Mouse (Mus musculus) embryonic stem cell, embryonic (primary cell): ENCODE measurements at regions not wholly inside any gene's neighbourhood (a gene's known extent, or its start where the extent isn't known, plus 50 kb on each side); places are given as distances from the start of the nearest gene placed in this dataset.

Source experiments
- CTCF ChIA-PET, 4 experiments: fragments of 300-600 bp in 2 of 4; fragments of 350-600 bp in 2 of 4; sonication (Branson Sonifier 250); formaldehyde crosslinking; loops; one replicate each; lab custom pipeline; 2022; ENCODE audit warnings: inconsistent platforms in 2 of 4; lab: Charles Lee
- POLR2A ChIA-PET, 4 experiments: fragments of 300-600 bp in 2 of 4; fragments of 350-600 bp in 2 of 4; sonication (Branson Sonifier 250); formaldehyde crosslinking; loops; one replicate each; lab custom pipeline; 2022; ENCODE audit warnings: antibody characterized with exemption in 4 of 4, inconsistent platforms in 1 of 4; lab: Charles Lee

DNA sequence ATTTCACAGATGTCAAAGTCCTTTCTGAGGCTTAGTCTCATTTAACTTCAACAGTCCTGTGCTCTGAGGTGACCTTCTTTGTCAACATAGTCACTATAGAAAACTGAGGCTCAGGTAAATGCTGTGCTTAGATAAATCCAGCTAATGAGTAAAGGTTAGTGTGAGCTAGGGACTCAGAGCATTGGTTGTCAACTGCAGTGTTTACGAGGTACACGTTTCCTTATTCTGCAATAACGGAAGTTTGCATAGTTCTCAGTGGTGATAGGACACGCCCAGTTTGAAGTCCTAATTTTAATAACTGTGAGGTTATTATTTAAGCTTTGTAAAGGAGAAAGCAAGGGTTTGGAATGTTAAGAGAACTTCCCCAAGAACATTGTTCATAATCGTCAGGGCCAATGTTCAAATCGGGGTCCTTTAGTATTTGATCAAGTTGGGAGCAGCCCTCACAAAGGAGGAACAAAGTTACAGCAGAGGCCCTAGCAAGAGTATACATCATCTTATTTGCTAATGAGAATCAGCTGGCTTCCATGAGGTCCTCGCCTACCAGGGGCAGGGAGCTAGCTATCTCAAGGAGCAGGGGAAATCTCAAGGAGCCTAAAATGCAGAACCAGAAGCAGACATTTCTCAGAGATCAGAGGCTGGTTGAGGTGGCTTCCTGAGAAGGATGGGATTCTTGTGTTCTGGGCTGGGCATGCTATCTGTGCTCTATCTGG, 268.6 kb downstream of the Tmem38b start:
- POLR2A ChIA-PET = no interaction called here
- CTCF ChIA-PET = no interaction called here

DNA sequence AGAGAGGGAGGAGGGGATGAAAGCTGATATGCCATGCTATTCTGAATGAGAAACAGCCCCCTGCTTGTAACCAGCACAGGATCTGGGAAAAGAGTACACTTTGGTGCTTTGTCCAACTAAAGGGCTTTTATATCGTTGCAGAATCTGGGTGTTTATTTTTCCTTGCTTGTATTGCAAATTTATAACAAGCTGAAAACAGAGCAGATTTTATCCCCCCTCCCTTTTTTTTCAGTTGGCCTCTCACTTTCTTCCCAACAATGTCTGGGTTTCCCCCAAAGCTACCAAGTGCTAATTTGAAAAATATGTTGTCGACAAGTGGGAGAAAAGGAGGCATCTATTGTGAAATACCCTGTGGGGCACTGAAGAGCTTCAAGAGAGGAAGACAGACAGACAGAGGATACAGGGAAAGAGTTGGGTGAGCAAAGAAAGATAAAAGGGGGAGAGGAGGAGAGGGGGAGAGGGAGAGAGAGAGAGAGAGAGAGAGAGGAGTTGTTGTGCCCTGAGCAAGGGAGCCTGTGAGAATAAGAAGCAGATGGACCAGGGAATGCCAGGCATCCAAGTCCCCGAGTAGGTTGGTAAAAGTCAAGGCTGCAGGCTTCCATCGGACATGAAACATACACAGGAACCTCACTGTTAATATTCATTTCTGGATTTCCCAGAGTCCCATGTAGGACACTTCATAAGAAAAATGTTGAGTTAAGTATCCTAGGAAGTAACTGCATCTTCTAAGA, 269.5 kb downstream of the Tmem38b start:
- ChIA-PET CTCF (no interaction called here), POLR2A (no interaction called here)

DNA sequence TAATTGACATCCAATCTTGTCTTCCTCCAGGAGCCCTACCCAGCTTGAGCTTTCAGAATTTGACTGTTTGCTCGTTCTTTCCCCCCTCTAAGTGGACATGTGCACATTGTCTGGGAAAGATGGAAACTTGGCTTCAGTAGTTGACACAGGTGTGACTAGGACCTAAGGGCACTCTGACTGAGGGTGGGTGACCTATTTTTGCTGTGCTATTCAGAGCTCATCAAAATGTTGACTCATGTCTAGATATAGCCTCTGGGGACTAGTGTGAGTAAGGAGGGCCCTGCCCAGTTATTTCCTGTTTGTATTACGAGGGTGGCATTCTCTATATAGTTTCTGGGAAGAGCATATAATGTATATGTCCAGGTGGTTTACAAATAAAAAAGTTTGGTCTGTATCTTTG, 271.7 kb downstream of the Tmem38b start:
- CTCF ChIA-PET = no interaction called here
- POLR2A ChIA-PET = interaction anchor here in 1 of 4 experiments (1.1 to 1.7 kb wide), 2 partner anchors 24 to 27 kb away, joined by 3 read pairs; no protein-coding TSS in a partner anchor

DNA sequence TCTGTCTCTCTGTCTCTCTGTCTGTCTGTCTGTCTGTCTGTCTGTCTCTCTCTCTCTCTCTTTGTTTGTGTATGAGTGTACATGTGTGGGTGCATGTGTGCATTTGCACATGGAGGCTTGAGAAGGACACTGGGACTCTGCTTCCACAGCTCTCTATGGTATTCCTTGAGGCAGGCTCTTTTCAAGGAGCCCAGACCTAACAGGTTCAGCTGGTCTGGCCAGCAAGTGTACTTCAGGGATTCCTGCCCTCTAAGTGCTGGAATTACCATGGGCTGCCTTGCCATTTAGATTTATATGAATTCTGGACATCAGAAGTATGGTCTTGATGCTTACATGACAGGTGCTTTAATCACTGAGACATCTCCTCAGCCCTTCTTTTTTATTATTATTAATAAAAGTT, 274.4 kb downstream of the Tmem38b start:
- POLR2A ChIA-PET = interaction anchor here in 1 of 4 experiments (1.3 kb wide), 1 partner anchor 27 kb away, joined by 4 read pairs; no protein-coding TSS in a partner anchor
- CTCF ChIA-PET = no interaction called here

DNA sequence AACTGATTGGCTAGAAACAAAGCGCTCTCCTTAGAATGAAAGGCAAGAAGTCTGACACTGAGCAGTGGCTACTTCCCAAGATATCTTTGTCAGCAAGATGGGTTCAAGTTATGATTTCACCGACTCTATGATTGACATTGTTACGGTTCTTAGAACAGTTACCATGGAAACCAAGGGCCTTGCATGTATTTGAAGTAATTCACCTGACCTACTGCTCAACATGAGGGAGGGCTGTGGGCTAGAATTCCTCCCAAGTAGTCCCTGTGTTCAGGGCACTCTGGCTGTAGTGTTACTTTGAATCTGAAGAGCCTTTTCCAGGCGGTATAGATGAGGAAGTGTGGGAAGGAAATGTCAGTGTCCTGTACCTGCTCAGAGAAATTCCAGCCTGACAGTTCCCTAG, 281.1 kb downstream of the Tmem38b start:
- ChIA-PET CTCF (no interaction called here), POLR2A (no interaction called here)

DNA sequence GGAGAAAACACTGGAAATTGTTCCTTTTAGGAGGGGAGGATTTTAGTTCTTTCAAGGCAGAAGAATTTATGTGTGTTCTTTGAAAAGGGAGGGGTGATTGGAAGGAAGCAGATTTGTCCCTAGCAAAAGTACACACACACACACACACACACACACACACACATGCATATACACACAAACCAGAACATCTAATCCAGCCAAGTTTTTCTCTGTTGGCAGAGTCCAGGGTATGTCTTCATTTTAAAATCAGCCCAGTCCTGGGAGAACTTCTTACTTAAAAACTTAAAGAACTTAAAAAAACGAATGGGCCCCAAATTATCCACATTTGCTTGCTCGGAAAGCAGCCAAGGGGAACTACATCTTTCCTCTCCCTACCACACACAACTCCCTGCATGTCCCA, 290.5 kb downstream of the Tmem38b start:
- CTCF ChIA-PET = no interaction called here
- POLR2A ChIA-PET = interaction anchor here in 1 of 4 experiments (0.6 kb wide), 1 partner anchor 649 kb away, joined by 4 read pairs; no protein-coding TSS in a partner anchor

DNA sequence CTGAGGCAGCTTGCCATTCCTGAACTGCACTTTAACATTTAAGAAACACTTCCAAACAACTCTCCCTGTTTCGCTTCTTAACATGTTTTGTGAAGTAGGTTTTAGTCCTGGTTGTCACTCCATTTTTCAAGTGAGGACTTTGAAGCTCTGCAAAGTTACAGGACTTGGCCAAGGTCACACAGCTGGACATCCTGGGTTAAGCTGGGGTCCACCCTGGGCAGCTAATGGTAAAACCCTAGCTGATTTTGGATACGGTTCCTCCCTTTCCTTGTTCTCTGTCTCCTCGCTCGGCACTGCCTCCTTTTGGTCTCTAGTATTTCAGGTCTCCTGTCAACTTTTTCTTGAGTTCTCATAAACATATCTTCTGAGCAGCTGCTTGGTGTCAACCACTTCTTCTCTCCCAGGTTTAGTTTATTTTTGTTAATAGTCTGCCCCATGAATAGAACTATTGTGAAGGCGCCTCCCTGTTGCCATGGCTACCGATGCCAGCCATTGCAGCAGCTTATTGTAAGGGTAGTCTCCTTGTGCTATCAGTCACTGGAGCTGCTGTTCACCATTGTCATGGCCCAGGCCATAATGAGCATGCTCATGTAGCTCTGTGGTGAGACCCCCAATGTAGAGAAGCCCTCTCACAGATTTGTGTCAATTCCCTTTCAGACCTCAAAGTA, 292.5 kb downstream of the Tmem38b start:
- POLR2A ChIA-PET = interaction anchor here in 1 of 4 experiments (1.0 kb wide), 1 partner anchor 46 kb away, joined by 3 read pairs; no protein-coding TSS in a partner anchor
- CTCF ChIA-PET = no interaction called here

DNA sequence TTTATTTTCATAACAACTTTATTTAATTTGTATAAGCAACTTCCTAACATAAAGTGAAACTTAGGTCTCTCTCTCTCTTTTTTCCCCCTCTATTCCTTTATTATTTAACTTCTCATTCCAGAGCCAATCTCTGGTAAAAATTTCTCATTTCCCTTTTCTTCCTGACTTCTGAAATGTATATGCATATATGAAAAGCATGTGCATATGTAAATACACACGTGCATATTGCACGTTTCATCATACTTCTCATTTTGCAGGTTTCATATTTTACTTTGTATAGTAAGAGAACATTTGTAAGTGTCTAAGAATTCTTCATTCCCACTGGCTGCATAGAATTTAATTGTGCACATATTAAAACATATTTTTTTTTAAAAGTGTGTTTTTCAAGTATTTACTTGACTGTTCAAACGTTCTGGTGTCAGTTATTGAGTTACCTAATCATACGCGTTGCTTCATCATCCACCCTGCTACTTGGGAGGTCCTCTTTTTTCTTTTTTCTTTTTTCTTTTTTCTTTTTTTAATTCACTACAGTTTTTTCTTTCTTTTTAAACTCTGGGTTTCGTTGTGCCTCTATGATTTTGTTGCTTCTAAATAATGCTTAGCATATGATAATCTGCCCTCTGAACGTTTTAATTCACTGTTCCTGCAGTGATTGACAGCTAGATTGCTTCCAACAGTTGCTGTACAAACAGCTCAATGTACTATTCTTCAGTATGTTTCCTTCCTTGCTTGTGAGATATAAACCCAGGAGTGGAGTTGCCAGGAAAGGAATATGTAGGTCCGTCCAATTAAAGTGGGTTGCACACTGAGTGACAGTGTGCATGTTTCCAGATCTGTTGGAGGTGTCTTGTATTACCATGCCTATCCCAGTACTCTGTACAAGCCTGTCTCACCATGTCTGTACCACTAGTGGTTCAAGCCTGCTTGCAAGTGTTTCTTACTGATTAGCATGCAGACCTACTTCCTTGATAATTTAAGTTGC, 303.2 kb downstream of the Tmem38b start:
- ChIA-PET CTCF (no interaction called here), POLR2A (no interaction called here)

DNA sequence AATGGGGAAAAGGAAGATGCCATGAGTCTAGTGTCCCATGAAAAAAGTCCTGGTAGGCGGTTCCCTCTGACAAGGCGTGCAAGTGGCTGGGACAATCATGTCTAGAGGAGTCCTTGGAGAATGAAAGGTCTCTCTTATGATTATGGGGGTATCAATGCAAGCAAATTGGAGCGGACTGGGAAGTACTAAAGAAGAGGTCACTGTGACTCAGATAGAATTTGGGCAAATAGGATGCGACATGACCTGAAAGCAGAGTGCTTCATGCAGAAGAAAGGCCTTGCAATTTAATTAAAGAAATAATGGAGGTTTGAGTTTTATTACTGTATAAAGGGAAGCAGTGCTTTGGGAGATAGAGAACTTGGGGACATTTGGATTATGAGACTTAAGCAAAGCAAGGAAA, 330.3 kb downstream of the Tmem38b start:
- ChIA-PET POLR2A (no interaction called here), CTCF (no interaction called here)

DNA sequence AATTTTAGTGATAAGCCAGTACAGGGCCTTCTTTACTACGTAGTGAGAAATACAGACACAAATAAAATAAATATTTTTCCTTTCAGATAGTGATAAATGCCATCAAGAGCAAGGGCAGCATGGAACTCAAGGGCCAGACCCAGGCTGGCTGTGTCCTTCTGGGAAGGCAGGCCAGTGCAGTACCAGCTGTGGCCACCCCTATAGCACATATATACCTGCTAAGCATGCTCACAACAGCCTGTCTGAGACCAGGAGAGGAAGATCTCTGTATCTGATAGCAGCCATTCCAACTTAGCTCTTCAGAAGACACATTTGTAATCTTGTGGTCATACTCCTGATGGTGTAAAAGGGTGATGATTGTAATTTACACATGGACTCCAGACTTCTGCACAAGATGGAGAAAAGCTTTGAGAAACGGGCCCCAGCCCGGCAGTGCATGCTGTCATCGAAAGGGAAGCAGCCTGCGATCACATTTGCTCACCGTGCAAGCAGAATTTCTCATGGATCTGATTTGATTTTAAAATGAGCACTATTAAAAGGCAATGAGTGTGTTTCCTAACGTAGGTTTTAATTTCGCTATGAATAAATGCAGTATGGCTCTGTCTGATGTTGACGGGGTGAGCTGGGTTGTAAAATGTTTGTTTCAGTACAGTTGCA, 335.6 kb downstream of the Tmem38b start:
- CTCF ChIA-PET = interaction anchor here in 1 of 4 experiments (0.7 kb wide), 1 partner anchor 16 kb away, joined by 3 read pairs; no protein-coding TSS in a partner anchor

DNA sequence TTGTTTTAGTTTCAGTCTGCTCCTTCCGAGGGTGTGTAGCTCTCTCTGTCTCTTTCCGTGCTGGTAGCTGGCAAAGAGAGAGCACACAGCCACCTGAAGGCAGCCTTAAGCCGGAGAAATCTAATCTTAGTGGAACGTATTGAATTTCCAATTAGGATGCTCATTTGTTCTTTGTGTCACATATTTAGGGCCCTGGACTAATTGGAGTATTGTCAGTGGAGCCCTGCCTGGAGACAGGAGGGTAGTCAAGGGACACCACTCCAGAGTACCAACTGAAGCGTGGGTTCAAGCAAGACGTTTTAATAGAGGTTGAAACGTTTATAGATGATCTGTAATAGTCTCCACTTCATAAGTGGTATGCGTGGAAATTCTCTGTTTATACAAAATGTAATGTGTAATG, 336.5 kb downstream of the Tmem38b start:
- ChIA-PET CTCF (no interaction called here), POLR2A (no interaction called here)

More for the DNA sequence above, 335.6 kb downstream of the Tmem38b start:
- POLR2A ChIA-PET = interaction anchor here in 1 of 4 experiments (0.5 kb wide), 1 partner anchor 169 kb away, joined by 3 read pairs; no protein-coding TSS in a partner anchor

DNA sequence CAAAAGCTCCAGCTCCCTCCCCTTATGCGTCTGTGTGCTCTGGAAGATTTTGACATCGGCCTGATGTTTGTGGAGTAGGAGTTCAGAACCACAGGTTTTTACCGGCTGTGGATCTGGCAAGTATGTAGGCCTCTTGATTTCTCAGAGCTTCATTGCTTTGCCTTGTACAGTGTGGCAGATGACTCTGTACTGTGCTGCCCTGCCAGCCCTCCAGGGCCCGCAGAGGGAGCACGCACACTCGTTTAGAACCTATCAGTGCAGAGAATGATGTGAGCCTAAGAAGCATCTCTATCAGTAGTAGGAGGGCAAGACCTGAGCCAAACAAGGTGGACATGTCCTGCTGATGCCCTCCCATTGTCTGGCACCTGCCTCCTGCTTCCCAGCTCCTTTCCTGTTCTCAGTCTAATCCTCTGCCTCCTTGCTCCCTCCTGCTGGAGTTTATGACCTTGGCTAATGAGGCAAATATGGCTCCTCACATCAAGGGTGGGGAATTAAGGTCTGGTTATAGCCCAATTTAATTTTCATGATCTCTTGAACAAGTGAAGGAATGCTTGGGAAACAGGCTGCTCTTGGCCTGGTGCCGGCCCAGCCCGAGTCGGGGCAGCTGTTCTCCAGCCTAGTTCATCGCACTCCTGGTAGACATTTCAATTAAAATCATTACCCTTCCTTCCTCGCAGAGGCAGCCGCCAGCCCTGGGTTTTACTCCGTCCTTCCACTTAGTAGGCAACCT, 344.5 kb downstream of the Tmem38b start:
- POLR2A ChIA-PET = no interaction called here

DNA sequence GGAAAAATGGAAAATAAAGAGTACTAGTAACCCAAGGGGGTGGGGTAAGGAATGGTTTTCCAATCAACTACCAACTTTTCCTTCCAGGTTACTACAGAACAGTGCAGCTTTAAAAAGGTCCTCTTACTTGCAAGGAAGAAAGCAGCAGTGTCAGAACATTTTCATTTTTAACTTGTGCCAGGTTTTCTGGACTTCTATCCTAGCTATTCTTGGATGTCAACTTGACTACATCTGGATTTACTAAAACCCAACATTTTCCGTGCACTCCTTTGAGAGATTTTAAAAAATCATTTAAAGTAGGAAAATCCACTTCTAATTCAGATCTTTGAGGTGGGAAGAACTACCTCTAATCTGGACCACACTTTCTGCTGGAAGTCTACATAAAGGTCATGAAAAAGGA, 358.4 kb downstream of the Tmem38b start:
- POLR2A ChIA-PET = no interaction called here
- CTCF ChIA-PET = no interaction called here

More for the DNA sequence above, 344.5 kb downstream of the Tmem38b start:
- CTCF ChIA-PET = no interaction called here

DNA sequence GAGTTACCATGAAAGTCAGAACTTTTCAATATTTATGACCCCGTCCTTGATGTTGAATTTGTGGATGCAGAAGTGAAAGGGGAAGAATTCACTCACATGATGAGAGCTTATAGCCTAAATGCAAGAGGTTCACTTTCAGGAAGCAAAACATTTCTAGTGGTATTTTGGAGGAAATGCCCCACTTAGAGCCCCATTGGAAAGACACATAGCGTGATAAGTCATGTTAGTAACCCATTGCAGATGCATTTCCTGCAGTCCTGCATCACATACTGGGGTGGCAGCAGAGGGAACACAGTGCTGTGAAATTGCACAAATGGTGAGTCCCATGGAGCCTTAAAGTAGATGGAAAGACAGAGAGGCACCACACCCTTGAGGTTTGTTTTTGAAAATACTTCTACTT, 369.9 kb downstream of the Tmem38b start:
- CTCF ChIA-PET = no interaction called here
- POLR2A ChIA-PET = no interaction called here

DNA sequence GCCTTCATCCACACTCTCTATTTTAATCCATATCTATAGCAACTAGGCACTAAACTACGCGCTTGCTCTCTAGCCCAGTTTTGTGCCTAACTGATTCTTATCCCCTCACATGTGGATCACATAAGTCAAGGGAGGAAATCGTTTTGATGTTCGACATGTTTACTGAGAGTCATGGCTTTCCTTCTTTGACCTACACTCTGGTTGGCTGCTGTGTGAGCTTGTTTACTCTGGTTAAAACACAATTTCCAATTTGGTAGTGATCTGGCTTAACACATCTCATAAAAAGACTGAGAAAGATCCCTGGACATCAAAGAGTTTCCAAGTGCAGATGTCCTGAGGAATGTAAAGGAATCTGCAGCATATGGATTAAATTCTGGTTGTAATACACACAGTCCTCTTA, 376.6 kb downstream of the Tmem38b start:
- ChIA-PET CTCF (no interaction called here), POLR2A (no interaction called here)

DNA sequence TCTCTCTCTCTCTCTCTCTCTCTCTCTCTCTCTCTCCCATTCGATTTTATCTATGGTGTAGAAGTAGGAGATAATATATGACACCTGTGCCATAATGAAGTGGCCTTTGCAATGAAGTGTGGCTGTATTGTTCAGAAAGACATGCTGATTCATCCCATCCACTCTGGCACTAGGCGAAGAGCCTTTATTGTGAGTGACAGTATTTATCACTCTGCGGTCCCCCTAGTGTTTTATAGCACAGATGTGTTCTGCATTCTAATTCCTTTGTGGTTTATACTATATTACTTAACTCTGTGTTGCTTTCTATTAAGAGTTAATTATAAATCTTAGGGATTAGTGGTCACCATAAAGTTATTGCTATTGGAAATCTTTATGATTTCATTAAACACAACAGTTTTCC, 398.7 kb downstream of the Tmem38b start:
- CTCF ChIA-PET = interaction anchor here in 1 of 4 experiments (0.6 kb wide), 1 partner anchor 298 kb away, joined by 4 read pairs; no protein-coding TSS in a partner anchor
- POLR2A ChIA-PET = no interaction called here
